Mouse (Mus musculus): ENCODE results near the gene Casp8. TPM values are rescaled to one million over a fixed set of nuclear protein-coding genes. Genes with fewer than 3 reads are reported as not detected.
"Not testable (repeated sequence)": the region's sequence is repeated elsewhere in the genome, so short reads cannot be mapped to it uniquely, and the experiment has no call there.

The Casp8 gene
- polyA plus RNA-seq, 1 experiment from 2014 or later: 22.0 TPM

- H3K9me3 ChIP-seq; H3K27me3 ChIP-seq; H3K36me3 ChIP-seq; H3K4me2 ChIP-seq; H3K4me3 ChIP-seq (replicated peaks); H3K9ac ChIP-seq (replicated peaks); ATAC-seq (ENCODE audit: insufficient number of reproducible peaks, insufficient read depth, low FRiP score, low TSS enrichment, low read depth); H3K27ac ChIP-seq: not testable (repeated sequence)
- WGBS: 86% methylated on average over 7 of the region's 7 CpGs
- peaks cover 17% of the 10 kb centered on the region for H3K4me1 ChIP-seq (replicated peaks)
These were observed 5.5 kb downstream of the Casp8 start for GRCm38 (mm10) chr1:58800644-58801043.

DNA sequence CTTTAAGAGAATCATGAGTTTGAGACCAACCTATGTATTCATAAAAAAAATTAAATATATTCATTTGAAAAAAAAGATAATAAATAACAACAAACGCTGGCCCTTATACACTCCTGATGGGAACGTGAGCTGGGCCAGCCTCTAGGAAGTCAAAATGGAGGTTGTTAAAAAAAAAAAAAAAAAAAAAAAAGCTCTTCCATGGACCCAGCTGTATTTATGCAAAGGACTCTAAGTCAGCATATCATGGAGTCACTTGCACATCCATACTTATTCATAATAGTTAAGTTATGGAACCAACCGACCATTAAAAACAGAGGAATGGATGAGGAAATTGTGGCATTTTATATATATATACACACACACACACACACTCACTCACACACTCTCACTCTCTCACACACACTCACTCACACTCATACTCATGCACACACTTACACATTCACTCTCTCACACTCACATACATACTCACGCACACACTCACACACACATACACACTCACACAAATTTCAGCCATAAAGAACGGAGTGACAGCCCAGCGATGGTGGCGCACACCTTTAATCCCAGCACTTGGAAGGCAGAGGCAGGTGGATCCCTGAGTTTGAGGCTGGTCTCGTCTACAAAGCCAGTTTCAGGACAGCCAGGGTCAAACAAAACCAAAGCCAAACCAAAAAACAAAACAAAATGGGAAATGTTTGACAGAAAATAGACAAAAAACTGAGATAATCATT, 6.5 kb downstream of the Casp8 start:
- Histone ChIP-seq H3K4me1 (replicated peaks) (peaks cover 13% of the 10 kb centered on the region), H3K4me3 (replicated peaks) (no peak overlapping the region), H3K27ac (0 out of 2 replicates have a peak overlapping the region, but pooled peaks have one; percentile 12), H3K9ac (replicated peaks) (no peak overlapping the region), H3K27me3 (no peaks in the 10 kb centered on the region), H3K9me3 (peaks cover 4% of the 10 kb centered on the region; the same call in 1 of the 2 replicates), H3K4me2 (no peak overlapping the region), H3K36me3 (peaks cover 7% of the 10 kb centered on the region; the same call in 1 of the 2 replicates)
- ATAC-seq (ENCODE audit: insufficient number of reproducible peaks, insufficient read depth, low FRiP score, low TSS enrichment, low read depth): no peak
- 89% methylated on average over 8 of the region's 8 CpGs for WGBS

GRCm38 (mm10) chr1:58802322-58803273, 7.4 kb downstream of the Casp8 start:
- H3K9ac ChIP-seq (replicated peaks): no peak overlapping the region

GRCm38 (mm10) chr1:58803531-58803930, 8.4 kb downstream of the Casp8 start:
- H3K4me3 ChIP-seq (replicated peaks): no peak overlapping the region
- H3K9me3 ChIP-seq: peaks cover 4% of the 10 kb centered on the region; the same call in 1 of the 2 replicates
- no peak overlapping the region for H3K4me2 ChIP-seq
- ATAC-seq (ENCODE audit: insufficient number of reproducible peaks, insufficient read depth, low FRiP score, low TSS enrichment, low read depth): no peak
- 83% methylated on average over 6 of the region's 6 CpGs for WGBS
- no peak overlapping the region for H3K27ac ChIP-seq
- H3K4me1 ChIP-seq (replicated peaks): peaks cover 11% of the 10 kb centered on the region
- no peak overlapping the region for H3K9ac ChIP-seq (replicated peaks)
- H3K27me3 ChIP-seq: no peaks in the 10 kb centered on the region
- peaks cover 7% of the 10 kb centered on the region; the same call in 1 of the 2 replicates for H3K36me3 ChIP-seq

More at GRCm38 (mm10) chr1:58802322-58803273, 7.4 kb downstream of the Casp8 start:
- no peak overlapping the region for H3K4me3 ChIP-seq (replicated peaks)
- no peaks in the 10 kb centered on the region for H3K27me3 ChIP-seq
- peaks cover 7% of the 10 kb centered on the region; the same call in 1 of the 2 replicates for H3K36me3 ChIP-seq
- peaks cover 4% of the 10 kb centered on the region; the same call in 1 of the 2 replicates for H3K9me3 ChIP-seq
- H3K27ac ChIP-seq: no peak overlapping the region
- H3K4me2 ChIP-seq: no peak overlapping the region
- 69% methylated on average over 18 of the region's 18 CpGs for WGBS
- H3K4me1 ChIP-seq (replicated peaks): peaks cover 11% of the 10 kb centered on the region
- ATAC-seq (ENCODE audit: insufficient number of reproducible peaks, insufficient read depth, low FRiP score, low TSS enrichment, low read depth): no peak

- ATAC-seq (ENCODE audit: insufficient number of reproducible peaks, insufficient read depth, low FRiP score, low TSS enrichment, low read depth): no peak
- WGBS: 67% methylated on average over 3 of the region's 3 CpGs
These were observed 11.5 kb downstream of the Casp8 start for GRCm38 (mm10) chr1:58806651-58807050.

GRCm38 (mm10) chr1:58826319-58826718, 31.1 kb downstream of the Casp8 start:
- Histone ChIP-seq H3K9me3 (peaks cover 7% of the 10 kb centered on the region; the same call in 1 of the 2 replicates), H3K27me3 (no peaks in the 10 kb centered on the region), H3K27ac (no peak overlapping the region), H3K4me3 (replicated peaks) (no peak overlapping the region), H3K36me3 (peaks cover 29% of the 10 kb centered on the region), H3K9ac (replicated peaks) (no peak overlapping the region), H3K4me2 (no peak overlapping the region), H3K4me1 (replicated peaks) (peaks cover 19% of the 10 kb centered on the region)
- 24% methylated on average over 3 of the region's 3 CpGs for WGBS
- ATAC-seq (ENCODE audit: insufficient number of reproducible peaks, insufficient read depth, low FRiP score, low TSS enrichment, low read depth): no peak

More at GRCm38 (mm10) chr1:58806651-58807050, 11.5 kb downstream of the Casp8 start:
- Histone ChIP-seq H3K9ac (replicated peaks) (no peak overlapping the region), H3K4me2 (no peak overlapping the region), H3K9me3 (no peaks in the 10 kb centered on the region), H3K27me3 (no peaks in the 10 kb centered on the region), H3K27ac (no peak overlapping the region), H3K4me3 (replicated peaks) (no peak overlapping the region), H3K4me1 (replicated peaks) (peaks cover 11% of the 10 kb centered on the region), H3K36me3 (no peaks in the 10 kb centered on the region)

DNA sequence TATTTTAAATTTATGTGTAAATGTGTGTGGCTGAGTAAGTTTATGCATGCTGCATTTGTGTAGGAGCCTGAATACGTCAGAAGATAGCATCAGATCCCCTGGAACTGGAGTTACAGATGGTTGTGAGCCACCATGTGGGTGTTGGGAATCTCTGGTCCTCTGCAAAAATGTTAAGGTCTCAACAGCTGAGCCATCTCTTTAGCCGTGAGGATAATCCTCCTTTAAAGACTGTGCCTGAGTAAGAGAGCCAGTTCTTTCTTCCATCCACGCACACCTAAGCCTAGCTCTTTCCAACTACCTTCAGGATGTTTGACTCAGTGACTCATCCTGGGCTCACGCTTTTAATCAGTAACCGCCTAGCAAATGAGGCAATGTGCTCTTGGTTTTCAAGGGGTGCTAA, 35.6 kb downstream of the Casp8 start:
- Histone ChIP-seq H3K4me3 (replicated peaks) (no peak overlapping the region), H3K9ac (replicated peaks) (no peak overlapping the region), H3K27ac (no peak overlapping the region), H3K36me3 (peaks cover 38% of the 10 kb centered on the region), H3K4me2 (no peak overlapping the region), H3K9me3 (peaks cover 7% of the 10 kb centered on the region; the same call in 1 of the 2 replicates), H3K4me1 (replicated peaks) (peaks cover 12% of the 10 kb centered on the region), H3K27me3 (no peaks in the 10 kb centered on the region)
- WGBS: 89% methylated on average over 5 of the region's 5 CpGs
- ATAC-seq (ENCODE audit: insufficient number of reproducible peaks, insufficient read depth, low FRiP score, low TSS enrichment, low read depth): no peak

DNA sequence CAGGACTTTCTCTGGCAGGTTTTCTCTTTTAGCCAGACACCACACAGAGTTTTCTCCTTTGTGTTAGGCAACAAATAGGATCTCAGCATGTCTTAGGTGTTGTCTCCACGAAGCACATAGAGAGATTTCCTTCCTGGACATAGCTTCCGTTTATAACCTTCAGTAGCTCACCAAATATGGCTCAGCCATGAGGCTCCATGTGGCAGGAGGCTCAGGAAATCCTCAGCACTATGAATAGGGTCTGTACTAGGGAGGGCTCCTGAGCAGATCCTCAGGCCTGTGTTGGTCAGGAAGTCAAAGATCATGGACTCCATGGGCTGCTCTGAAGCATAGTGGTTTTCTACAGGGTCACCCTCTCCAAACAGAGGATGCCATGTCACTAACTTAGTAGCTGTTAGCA, 37.0 kb downstream of the Casp8 start:
- no peaks in the 10 kb centered on the region for H3K27me3 ChIP-seq
- WGBS: 80% methylated on average over 2 of the region's 2 CpGs
- no peak overlapping the region for H3K27ac ChIP-seq
- peaks cover 7% of the 10 kb centered on the region; the same call in 1 of the 2 replicates for H3K9me3 ChIP-seq
- ATAC-seq (ENCODE audit: insufficient number of reproducible peaks, insufficient read depth, low FRiP score, low TSS enrichment, low read depth): no peak
- no peaks in the 10 kb centered on the region for H3K4me1 ChIP-seq (replicated peaks)
- H3K36me3 ChIP-seq: peaks cover 38% of the 10 kb centered on the region
- H3K9ac ChIP-seq (replicated peaks): no peak overlapping the region
- H3K4me3 ChIP-seq (replicated peaks): no peak overlapping the region
- no peak overlapping the region for H3K4me2 ChIP-seq

GRCm38 (mm10) chr1:58856811-58857210, 61.6 kb downstream of the Casp8 start:
- H3K9ac ChIP-seq (replicated peaks); H3K4me3 ChIP-seq (replicated peaks); H3K27me3 ChIP-seq; H3K4me2 ChIP-seq; H3K36me3 ChIP-seq; H3K4me1 ChIP-seq (replicated peaks); H3K27ac ChIP-seq; H3K9me3 ChIP-seq; ATAC-seq (ENCODE audit: insufficient number of reproducible peaks, insufficient read depth, low FRiP score, low TSS enrichment, low read depth): not testable (repeated sequence)
- 83% methylated on average over 3 of the region's 3 CpGs for WGBS

- ATAC-seq (ENCODE audit: insufficient number of reproducible peaks, insufficient read depth, low FRiP score, low TSS enrichment, low read depth): not testable (repeated sequence)
These were observed 64.0 kb downstream of the Casp8 start for GRCm38 (mm10) chr1:58859131-58859530.

GRCm38 (mm10) chr1:58859738-58860365, 64.7 kb downstream of the Casp8 start:
- not testable (repeated sequence) for H3K27ac ChIP-seq; H3K36me3 ChIP-seq; H3K4me3 ChIP-seq (replicated peaks); H3K27me3 ChIP-seq; ATAC-seq (ENCODE audit: insufficient number of reproducible peaks, insufficient read depth, low FRiP score, low TSS enrichment, low read depth); H3K4me2 ChIP-seq; H3K9ac ChIP-seq (replicated peaks); H3K4me1 ChIP-seq (replicated peaks)
- 73% methylated on average over 13 of the region's 13 CpGs for WGBS
- H3K9me3 ChIP-seq: peaks cover 10% of the 10 kb centered on the region

More at GRCm38 (mm10) chr1:58859131-58859530, 64.0 kb downstream of the Casp8 start:
- H3K36me3 ChIP-seq; H3K27me3 ChIP-seq; H3K4me2 ChIP-seq; H3K9ac ChIP-seq (replicated peaks); H3K27ac ChIP-seq; H3K9me3 ChIP-seq; H3K4me3 ChIP-seq (replicated peaks); H3K4me1 ChIP-seq (replicated peaks): not testable (repeated sequence)
- 81% methylated on average over 3 of the region's 4 CpGs for WGBS
